Mouse (Mus musculus) gastrocnemius, adult 8-10 months (tissue): ENCODE results near the gene Bach1. TPM values are rescaled to one million over a fixed set of nuclear protein-coding genes. Genes with fewer than 3 reads are reported as not detected.
A peak's percentile ranks its signal among the peaks of the same experiment; 100 is the strongest.

Experiments
- DNase-seq, 2 experiments: peaks; one replicate each; pipeline ENCODE4 v3.0.0; 2022; ENCODE audit warnings: low spot score in 2 of 2
- total RNA-seq, 4 experiments: library from RNA; stranded (reverse); gene quantifications; 2 replicates each; pipeline ENCODE4 v1.2.4; 2022

The Bach1 gene
- total RNA-seq, 4 experiments from 2014 or later: 17.0 to 24.5 (median 20.0) TPM

GRCm38 (mm10) chr16:87737842-87738639, 39.3 kb downstream of the Bach1 start:
- no peak for DNase-seq

- DNase-seq: no peak
Observed at GRCm38 (mm10) chr16:87741034-87741715, 42.4 kb downstream of the Bach1 start.

GRCm38 (mm10) chr16:87743661-87744060, 44.9 kb downstream of the Bach1 start:
- no peak for DNase-seq

- DNase-seq: no peak
Observed at GRCm38 (mm10) chr16:87744338-87744737, 45.6 kb downstream of the Bach1 start.

- no peak for DNase-seq
Observed at GRCm38 (mm10) chr16:87745192-87745945, 46.6 kb downstream of the Bach1 start.

- peak; percentile 58 to 59 for DNase-seq
Observed at GRCm38 (mm10) chr16:87746728-87747127, 48.0 kb downstream of the Bach1 start.

- DNase-seq: no peak
Observed at GRCm38 (mm10) chr16:87751243-87751642, 52.5 kb downstream of the Bach1 start.

GRCm38 (mm10) chr16:87752482-87752881, 53.7 kb downstream of the Bach1 start:
- DNase-seq: no peak

GRCm38 (mm10) chr16:87754858-87755257, 56.1 kb downstream of the Bach1 start:
- DNase-seq: no peak

GRCm38 (mm10) chr16:87755915-87756314, 57.2 kb downstream of the Bach1 start:
- DNase-seq: no peak

GRCm38 (mm10) chr16:87758016-87758415, 59.3 kb downstream of the Bach1 start:
- no peak for DNase-seq

GRCm38 (mm10) chr16:87764668-87765109, 65.9 kb downstream of the Bach1 start:
- no peak for DNase-seq

- DNase-seq: no peak
Observed at GRCm38 (mm10) chr16:87765984-87766383, 67.2 kb downstream of the Bach1 start.

GRCm38 (mm10) chr16:87770576-87770975, 71.8 kb downstream of the Bach1 start:
- no peak for DNase-seq

GRCm38 (mm10) chr16:87771926-87772325, 73.2 kb downstream of the Bach1 start:
- DNase-seq: no peak

GRCm38 (mm10) chr16:87774398-87774797, 75.7 kb downstream of the Bach1 start:
- DNase-seq: no peak

GRCm38 (mm10) chr16:87777373-87777772, 78.6 kb downstream of the Bach1 start:
- no peak for DNase-seq

- DNase-seq: no peak
Observed at GRCm38 (mm10) chr16:87781637-87782036, 82.9 kb downstream of the Bach1 start.
